Mouse (Mus musculus) c-Kit-positive CD71-positive TER-119-positive erythroid progenitor cells, embryonic 14.5 days (primary cell): ENCODE measurements at regions not wholly inside any gene's neighbourhood (a gene's known extent, or its start where the extent isn't known, plus 50 kb on each side); places are given as distances from the start of the nearest gene placed in this dataset.
"Not testable (repeated sequence)": the region's sequence is repeated elsewhere in the genome, so short reads cannot be mapped to it uniquely, and the experiment has no call there.

Source experiments
- DNase-seq: peaks from one replicate; pipeline ENCODE4 v3.0.0-alpha.2; 2013; ENCODE audit warnings: low spot score

GRCm38 (mm10) chr12:79989582-79990110 is 123.2 kb downstream of the Zfp36l1 start:
- no peak for DNase-seq

- DNase-seq = peak; percentile 71
Measured at GRCm38 (mm10) chr12:79988401-79989358, 124.1 kb downstream of the Zfp36l1 start.

GRCm38 (mm10) chr12:79986241-79986976 is 126.4 kb downstream of the Zfp36l1 start:
- no peak for DNase-seq

GRCm38 (mm10) chr12:79984985-79985747 is 127.6 kb downstream of the Zfp36l1 start:
- peak; percentile 40 for DNase-seq

- no peak for DNase-seq
Measured at GRCm38 (mm10) chr12:79984025-79984790, 128.6 kb downstream of the Zfp36l1 start.

GRCm38 (mm10) chr12:79983232-79983631 is 129.6 kb downstream of the Zfp36l1 start:
- DNase-seq = no peak

- DNase-seq = not testable (repeated sequence)
Measured at GRCm38 (mm10) chr12:79982497-79982896, 130.3 kb downstream of the Zfp36l1 start.

- no peak for DNase-seq
Measured at GRCm38 (mm10) chr12:79980711-79981110, 132.1 kb downstream of the Zfp36l1 start.

GRCm38 (mm10) chr12:79977136-79977535 is 135.7 kb downstream of the Zfp36l1 start:
- no peak for DNase-seq

- DNase-seq = no peak
Measured at GRCm38 (mm10) chr12:79975466-79976239, 137.2 kb downstream of the Zfp36l1 start.

GRCm38 (mm10) chr12:79975050-79975449 is 137.8 kb downstream of the Zfp36l1 start:
- DNase-seq = no peak

- no peak for DNase-seq
Measured at GRCm38 (mm10) chr12:79974530-79974929, 138.3 kb downstream of the Zfp36l1 start.

GRCm38 (mm10) chr12:79973566-79974230 is 139.1 kb downstream of the Zfp36l1 start:
- no peak for DNase-seq

GRCm38 (mm10) chr12:79970981-79971390 is 141.8 kb downstream of the Zfp36l1 start:
- no peak for DNase-seq

GRCm38 (mm10) chr12:79970227-79970901 is 142.4 kb downstream of the Zfp36l1 start:
- DNase-seq = no peak

- no peak for DNase-seq
Measured at GRCm38 (mm10) chr12:79969346-79970226, 143.2 kb downstream of the Zfp36l1 start.

- no peak for DNase-seq
Measured at GRCm38 (mm10) chr12:79968676-79969075, 144.1 kb downstream of the Zfp36l1 start.
